Mouse (Mus musculus) liver, embryonic 13.5 days (tissue): ENCODE measurements around the gene Ccdc154. TPM values are rescaled to one million over a fixed set of nuclear protein-coding genes. Genes with fewer than 3 reads are reported as not detected.
A peak's percentile ranks its signal among the peaks of the same experiment; 100 is the strongest.

Experiments
- ATAC-seq: fragments of 200-750 bp; cut with Nextera tagmentation; 2 replicates; pipeline ENCODE4 v1.8.0; 2017; ENCODE audit warnings: low read depth, mild to moderate bottlenecking, moderate number of reproducible peaks, moderate library complexity
- DNase-seq: peaks from one replicate; pipeline ENCODE4 v3.0.0; 2022
- H3K27ac ChIP-seq: fragments of 300-500 bp; sonication (generic); 2 replicates; pipeline ENCODE4 v1.5.1; 2015; ENCODE audit warnings: moderate library complexity, mild to moderate bottlenecking, inconsistent platforms
- H3K27me3 ChIP-seq: fragments of 300-500 bp; sonication (generic); 2 replicates; pipeline ENCODE4 v1.6.1; 2015; ENCODE audit warnings: mild to moderate bottlenecking, inconsistent platforms
- H3K36me3 ChIP-seq: fragments of 300-500 bp; sonication (generic); 2 replicates; pipeline ENCODE4 v1.6.1; 2015; ENCODE audit warnings: mild to moderate bottlenecking, inconsistent platforms
- H3K4me1 ChIP-seq: fragments of 300-500 bp; sonication (generic); replicated peaks from 2 replicates; pipeline ENCODE4 v1.6.1; 2015; ENCODE audit warnings: inconsistent platforms
- H3K4me2 ChIP-seq: fragments of 300-500 bp; sonication (generic); 2 replicates; pipeline ENCODE4 v1.6.1; 2015; ENCODE audit warnings: inconsistent platforms, mild to moderate bottlenecking, moderate library complexity
- H3K4me3 ChIP-seq: fragments of 300-500 bp; sonication (generic); replicated peaks from 2 replicates; pipeline ENCODE4 v1.5.1; 2015; ENCODE audit warnings: mild to moderate bottlenecking, inconsistent platforms
- H3K9ac ChIP-seq: fragments of 300-500 bp; sonication (generic); 2 replicates; pipeline ENCODE4 v1.6.1; 2015; ENCODE audit warnings: mild to moderate bottlenecking, inconsistent platforms
- H3K9me3 ChIP-seq: fragments of 300-500 bp; sonication (generic); replicated peaks from 2 replicates; pipeline ENCODE4 v1.6.1; 2016; ENCODE audit warnings: inconsistent platforms
- WGBS: fragments of 180-500 bp; shearing (Covaris S2); methylation state at CpG from one replicate; pipeline ENCODE4 v1.1.7; 2015; ENCODE audit not compliant: insufficient replicate concordance; 5-methylcytosine and 5-hydroxymethylcytosine counted together
- polyA plus RNA-seq: library from polyadenylated mRNA; unstranded; fragments of >200 nt; fragmentation: Nextera tagmentation; extraction: Ambion mirVana; gene quantifications from 2 replicates; pipeline ENCODE4 v1.2.1, GENCODE M21; 2015

The Ccdc154 gene
- polyA plus RNA-seq, 1 experiment from 2014 or later = not detected

DNA sequence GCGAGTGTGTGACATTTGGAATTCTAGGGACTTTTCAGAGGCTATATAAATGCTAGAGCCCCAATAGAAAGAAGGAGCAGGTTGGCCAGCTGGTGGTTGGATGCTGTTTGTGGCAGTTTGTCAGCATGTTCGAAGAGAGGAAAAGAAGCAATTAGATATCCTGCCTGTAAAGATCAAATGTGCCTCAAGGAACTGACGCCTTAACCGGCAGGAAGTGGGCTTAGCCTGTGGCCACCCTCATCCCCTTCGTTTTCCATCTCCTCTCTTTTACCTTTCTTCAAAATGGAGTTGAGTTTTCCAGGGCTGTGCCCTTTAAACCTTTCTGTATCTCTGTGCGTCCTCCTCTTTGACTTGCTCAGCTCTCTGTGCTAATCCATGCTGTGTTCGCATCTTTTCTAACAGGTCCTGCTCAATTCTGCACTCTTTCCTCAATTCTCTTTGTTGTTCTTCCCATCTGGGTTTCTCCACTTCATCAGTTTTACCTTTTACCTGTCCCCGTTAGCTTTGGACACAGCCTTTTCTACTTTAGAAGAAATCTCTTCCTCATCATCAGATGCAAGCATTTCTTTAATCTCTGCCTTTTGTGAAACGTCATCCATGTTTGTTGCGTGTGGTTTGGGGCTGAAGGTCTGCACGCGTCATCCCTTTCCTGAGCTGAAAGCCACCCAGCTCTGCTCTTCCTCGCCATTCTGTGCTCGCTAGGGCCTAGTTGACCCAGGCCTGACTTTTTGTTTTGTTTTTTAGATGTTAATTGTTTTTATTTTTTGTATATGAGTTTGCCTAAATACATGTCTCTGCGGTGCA is 57.4 kb downstream of the Ccdc154 start:
- H3K9ac ChIP-seq = no peak overlapping the region
- 0 out of 2 replicates have a peak overlapping the region, but pooled peaks have one; percentile 1 for H3K27ac ChIP-seq
- 75% methylated on average over 15 of the region's 15 CpGs for WGBS
- no peaks in the 10 kb centered on the region for H3K27me3 ChIP-seq
- DNase-seq (no peak), ATAC-seq (no peak)
- H3K36me3 ChIP-seq = peaks cover 17% of the 10 kb centered on the region
- H3K4me1 ChIP-seq = peaks cover 45% of the 10 kb centered on the region
- no peak overlapping the region for H3K4me3 ChIP-seq
- H3K4me2 ChIP-seq = no peak overlapping the region
- no peaks in the 10 kb centered on the region for H3K9me3 ChIP-seq

DNA sequence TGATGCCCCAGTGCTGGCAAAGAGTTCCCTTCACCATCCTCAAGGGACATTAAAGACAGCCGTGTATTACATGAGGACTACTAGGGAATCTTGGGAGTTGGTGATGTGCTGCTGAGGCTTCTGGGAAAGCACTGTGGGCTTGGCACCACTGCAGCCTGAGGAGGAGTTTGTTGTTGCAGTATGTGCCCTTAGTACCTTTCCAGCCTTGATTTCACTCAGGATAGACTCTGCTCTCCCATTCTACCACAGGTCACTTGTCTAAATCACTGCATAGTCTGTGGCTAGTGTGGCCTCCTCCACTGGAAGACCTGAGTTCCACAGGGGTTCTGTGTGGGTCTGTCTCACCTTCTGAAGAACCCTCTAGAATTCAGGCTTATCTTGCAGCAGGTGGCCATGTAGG is 58.5 kb downstream of the Ccdc154 start:
- WGBS = 70% methylated on average over 1 of the region's 1 CpGs
- ATAC-seq (no peak), DNase-seq (no peak)
- Histone ChIP-seq H3K9ac (peak overlapping the region; percentile 77; the same call in 1 of the 2 replicates), H3K36me3 (peaks cover 9% of the 10 kb centered on the region; the same call in 1 of the 2 replicates), H3K4me3 (no peak overlapping the region), H3K27me3 (no peaks in the 10 kb centered on the region), H3K9me3 (no peaks in the 10 kb centered on the region), H3K4me1 (peaks cover 49% of the 10 kb centered on the region), H3K4me2 (peak overlapping the region; percentile 84), H3K27ac (peak overlapping the region; percentile 99; the same call in 1 of the 2 replicates)

Other genes starting within 250 kb of the Ccdc154 start
- gene Mapk8ip3, start 225.5 kb upstream of the Ccdc154 start, polyA plus RNA-seq = 7.6 and 8.6 TPM in 2 replicates
- 75.1 and 86.8 TPM in 2 replicates for gene Jpt2, start 201.8 kb upstream of the Ccdc154 start, polyA plus RNA-seq
- 2.8 and 3.8 TPM in 2 replicates for gene Cramp1l, start 146.7 kb upstream of the Ccdc154 start, polyA plus RNA-seq
- 94.4 and 99.3 TPM in 2 replicates for gene Ift140, start 146.4 kb upstream of the Ccdc154 start, polyA plus RNA-seq
- gene Tmem204, start 78.9 kb upstream of the Ccdc154 start, polyA plus RNA-seq = 5.2 and 5.6 TPM in 2 replicates
- 16.3 and 18.2 TPM in 2 replicates for gene Telo2, start 46.5 kb upstream of the Ccdc154 start, polyA plus RNA-seq
- gene Ptx4, start 41.7 kb upstream of the Ccdc154 start, polyA plus RNA-seq = 0.09 TPM in 1 of 2 replicates, not detected in the other
- gene Clcn7, start 29.1 kb upstream of the Ccdc154 start, polyA plus RNA-seq = 9.1 and 12.8 TPM in 2 replicates
- not detected in 2 replicates for gene Gm38655, start 13.0 kb downstream of the Ccdc154 start, polyA plus RNA-seq
- 23.8 and 27.3 TPM in 2 replicates for gene BC003965, start 22.1 kb downstream of the Ccdc154 start, polyA plus RNA-seq
- gene Unkl, start 25.9 kb downstream of the Ccdc154 start, polyA plus RNA-seq = 14.4 and 18.0 TPM in 2 replicates
- gene Gnptg, start 77.7 kb downstream of the Ccdc154 start, polyA plus RNA-seq = 21.4 and 21.5 TPM in 2 replicates
- 24.2 and 27.6 TPM in 2 replicates for gene Tsr3, start 77.7 kb downstream of the Ccdc154 start, polyA plus RNA-seq
- gene Baiap3, start 93.9 kb downstream of the Ccdc154 start, polyA plus RNA-seq = 0.12 and 0.25 TPM in 2 replicates
- gene Ube2i, start 112.2 kb downstream of the Ccdc154 start, polyA plus RNA-seq = 333 and 391 TPM in 2 replicates
- gene Prss34, start 135.9 kb downstream of the Ccdc154 start, polyA plus RNA-seq = 0.82 and 1.2 TPM in 2 replicates
- gene Prss28, start 146.2 kb downstream of the Ccdc154 start, polyA plus RNA-seq = not detected in 2 replicates
- gene Prss29, start 156.2 kb downstream of the Ccdc154 start, polyA plus RNA-seq = not detected in 2 replicates
- not detected in 2 replicates for gene Tpsab1, start 183.1 kb downstream of the Ccdc154 start, polyA plus RNA-seq
- gene Tpsb2, start 203.8 kb downstream of the Ccdc154 start, polyA plus RNA-seq = 0.25 TPM in 1 of 2 replicates, not detected in the other
- gene Tpsg1, start 206.8 kb downstream of the Ccdc154 start, polyA plus RNA-seq = 0.48 and 0.81 TPM in 2 replicates